Mouse (Mus musculus): ENCODE results near the gene Cps1.
A peak's percentile ranks its signal among the peaks of the same experiment; 100 is the strongest.

GRCm38 (mm10) chr1:67143939-67144338 is 21.1 kb downstream of the Cps1 start:
- TF ChIP-seq EP300 (optimal IDR thresholded peaks at IDR 0.05): no peak
- TF ChIP-seq CTCF (IDR thresholded peaks at IDR 0.05; ENCODE audit: low read depth): peak; percentile 78
